Mouse (Mus musculus): ENCODE data around the gene Plcb2.

Plcb2 gene

GRCm38 (mm10) chr2:118751896-118752791 is 23.9 kb upstream of the Plcb2 start:
- DNase-seq (ENCODE audit: low read depth, low spot score) = no peak

- no peak for DNase-seq (ENCODE audit: low read depth, low spot score)
Measured at GRCm38 (mm10) chr2:118750476-118750875, 22.2 kb upstream of the Plcb2 start.

GRCm38 (mm10) chr2:118749341-118749884 is 21.2 kb upstream of the Plcb2 start:
- peak; percentile 29 for DNase-seq (ENCODE audit: low read depth, low spot score)

GRCm38 (mm10) chr2:118747301-118747960 is 19.2 kb upstream of the Plcb2 start:
- no peak for DNase-seq (ENCODE audit: low read depth, low spot score)

GRCm38 (mm10) chr2:118745915-118746901 is 18.0 kb upstream of the Plcb2 start:
- DNase-seq (ENCODE audit: low read depth, low spot score) = peak; percentile 46

- DNase-seq (ENCODE audit: low read depth, low spot score) = peak; percentile 84
Measured at GRCm38 (mm10) chr2:118745232-118745884, 17.1 kb upstream of the Plcb2 start, which contains the start of gene Inafm2. Gene Inafm2, plus strand, starts transcription at chr2:118745758.

- no peak for DNase-seq (ENCODE audit: low read depth, low spot score)
Measured at GRCm38 (mm10) chr2:118744621-118745020, 16.4 kb upstream of the Plcb2 start.

- DNase-seq (ENCODE audit: low read depth, low spot score) = peak; percentile 74
Measured at GRCm38 (mm10) chr2:118743261-118743943, 15.2 kb upstream of the Plcb2 start.

- no peak for DNase-seq (ENCODE audit: low read depth, low spot score)
Measured at GRCm38 (mm10) chr2:118741183-118741582, 12.9 kb upstream of the Plcb2 start.

- DNase-seq (ENCODE audit: low read depth, low spot score) = no peak
Measured at GRCm38 (mm10) chr2:118740341-118740740, 12.1 kb upstream of the Plcb2 start.

- no peak for DNase-seq (ENCODE audit: low read depth, low spot score)
Measured at GRCm38 (mm10) chr2:118733341-118733740, 5.1 kb upstream of the Plcb2 start.

GRCm38 (mm10) chr2:118731981-118732380 is 3.7 kb upstream of the Plcb2 start:
- no peak for DNase-seq (ENCODE audit: low read depth, low spot score)

GRCm38 (mm10) chr2:118730622-118730915 is 2.3 kb upstream of the Plcb2 start:
- DNase-seq (ENCODE audit: low read depth, low spot score) = peak; percentile 42

GRCm38 (mm10) chr2:118729816-118730621 is 1.8 kb upstream of the Plcb2 start:
- no peak for DNase-seq (ENCODE audit: low read depth, low spot score)

GRCm38 (mm10) chr2:118729194-118729593 is 956 bp upstream of the Plcb2 start:
- no peak for DNase-seq (ENCODE audit: low read depth, low spot score)

GRCm38 (mm10) chr2:118727911-118728310 is 327 bp downstream of the Plcb2 start:
- DNase-seq (ENCODE audit: low read depth, low spot score) = no peak

GRCm38 (mm10) chr2:118726873-118727272 is 1.4 kb downstream of the Plcb2 start:
- no peak for DNase-seq (ENCODE audit: low read depth, low spot score)

- no peak for DNase-seq (ENCODE audit: low read depth, low spot score)
Measured at GRCm38 (mm10) chr2:118725511-118725910, 2.7 kb downstream of the Plcb2 start.

GRCm38 (mm10) chr2:118723693-118724486 is 4.3 kb downstream of the Plcb2 start:
- DNase-seq (ENCODE audit: low read depth, low spot score) = no peak
